Mouse (Mus musculus): ENCODE results near the gene Lhfp. TPM values are rescaled to one million over a fixed set of nuclear protein-coding genes. Genes with fewer than 3 reads are reported as not detected.

Gene Lhfp
- total and polyA plus RNA-seq, 2 experiments from 2014 or later: 49.3 to 59.7 TPM

- Histone ChIP-seq H3K27me3 (ENCODE audit: insufficient read depth, low read length) (no peaks in the 10 kb centered on the region), H3K36me3 (ENCODE audit: insufficient read depth, low read length) (no peaks in the 10 kb centered on the region), H3K4me1 (ENCODE audit: insufficient read depth, low read length) (no peaks in the 10 kb centered on the region), H3K4me3 (ENCODE audit: low read depth, low read length) (no peak overlapping the region), H3K9me3 (ENCODE audit: low read length) (no peaks in the 10 kb centered on the region), H3K9ac (replicated peaks; ENCODE audit: low read length, poor library complexity, severe bottlenecking) (no peak overlapping the region), H3K4me2 (ENCODE audit: low read depth, low read length, poor library complexity, severe bottlenecking) (no peak overlapping the region), H3K27ac (ENCODE audit: low read depth, low read length) (no peak overlapping the region)
- WGBS: 91% methylated on average over 5 of the region's 5 CpGs
- ATAC-seq (ENCODE audit: low FRiP score): no peak
- no peak for TF ChIP-seq CTCF (IDR thresholded peaks at IDR 0.05)
- no peak for DNase-seq (ENCODE audit: low spot score)
Measured at GRCm38 (mm10) chr3:53284023-53284422, 242.7 kb downstream of the Lhfp start.

- ATAC-seq (ENCODE audit: low FRiP score) (no peak), DNase-seq (ENCODE audit: low spot score) (no peak)
- Histone ChIP-seq H3K27ac (ENCODE audit: low read depth, low read length) (no peak overlapping the region), H3K4me3 (ENCODE audit: low read depth, low read length) (no peak overlapping the region), H3K4me2 (ENCODE audit: low read depth, low read length, poor library complexity, severe bottlenecking) (no peak overlapping the region), H3K9me3 (ENCODE audit: low read length) (no peaks in the 10 kb centered on the region), H3K9ac (replicated peaks; ENCODE audit: low read length, poor library complexity, severe bottlenecking) (no peak overlapping the region), H3K27me3 (ENCODE audit: insufficient read depth, low read length) (no peaks in the 10 kb centered on the region), H3K36me3 (ENCODE audit: insufficient read depth, low read length) (no peaks in the 10 kb centered on the region), H3K4me1 (ENCODE audit: insufficient read depth, low read length) (no peaks in the 10 kb centered on the region)
- 87% methylated on average over 13 of the region's 13 CpGs for WGBS
- TF ChIP-seq CTCF (IDR thresholded peaks at IDR 0.05): no peak
Measured at GRCm38 (mm10) chr3:53284471-53285177, 243.3 kb downstream of the Lhfp start.

- H3K9me3 ChIP-seq (ENCODE audit: low read length): no peaks in the 10 kb centered on the region
- TF ChIP-seq CTCF (IDR thresholded peaks at IDR 0.05): no peak
- no peak for ATAC-seq (ENCODE audit: low FRiP score)
- H3K27me3 ChIP-seq (ENCODE audit: insufficient read depth, low read length): no peaks in the 10 kb centered on the region
- DNase-seq (ENCODE audit: low spot score): no peak
- 60% methylated on average over 9 of the region's 9 CpGs for WGBS
- H3K4me1 ChIP-seq (ENCODE audit: insufficient read depth, low read length): no peaks in the 10 kb centered on the region
- no peaks in the 10 kb centered on the region for H3K36me3 ChIP-seq (ENCODE audit: insufficient read depth, low read length)
- no peak overlapping the region for H3K4me3 ChIP-seq (ENCODE audit: low read depth, low read length)
- no peak overlapping the region for H3K4me2 ChIP-seq (ENCODE audit: low read depth, low read length, poor library complexity, severe bottlenecking)
- no peak overlapping the region for H3K9ac ChIP-seq (replicated peaks; ENCODE audit: low read length, poor library complexity, severe bottlenecking)
- H3K27ac ChIP-seq (ENCODE audit: low read depth, low read length): no peak overlapping the region
Measured at GRCm38 (mm10) chr3:53288662-53289061, 247.3 kb downstream of the Lhfp start.

GRCm38 (mm10) chr3:53289589-53290219 is 248.4 kb downstream of the Lhfp start:
- no peak overlapping the region for H3K4me3 ChIP-seq (ENCODE audit: low read depth, low read length)
- no peak for TF ChIP-seq CTCF (IDR thresholded peaks at IDR 0.05)
- no peaks in the 10 kb centered on the region for H3K36me3 ChIP-seq (ENCODE audit: insufficient read depth, low read length)
- no peak overlapping the region for H3K9ac ChIP-seq (replicated peaks; ENCODE audit: low read length, poor library complexity, severe bottlenecking)
- H3K4me2 ChIP-seq (ENCODE audit: low read depth, low read length, poor library complexity, severe bottlenecking): no peak overlapping the region
- H3K27ac ChIP-seq (ENCODE audit: low read depth, low read length): no peak overlapping the region; the same call in 1 of the 2 replicates
- ATAC-seq (ENCODE audit: low FRiP score) (no peak), DNase-seq (ENCODE audit: low spot score) (no peak)
- no peaks in the 10 kb centered on the region for H3K27me3 ChIP-seq (ENCODE audit: insufficient read depth, low read length)
- no peaks in the 10 kb centered on the region for H3K9me3 ChIP-seq (ENCODE audit: low read length)
- no peaks in the 10 kb centered on the region for H3K4me1 ChIP-seq (ENCODE audit: insufficient read depth, low read length)
- WGBS: 71% methylated on average over 14 of the region's 14 CpGs

- over 99% methylated on average over 3 of the region's 3 CpGs for WGBS
- Histone ChIP-seq H3K27me3 (ENCODE audit: insufficient read depth, low read length) (no peaks in the 10 kb centered on the region), H3K4me2 (ENCODE audit: low read depth, low read length, poor library complexity, severe bottlenecking) (no peak overlapping the region), H3K9ac (replicated peaks; ENCODE audit: low read length, poor library complexity, severe bottlenecking) (no peak overlapping the region), H3K4me3 (ENCODE audit: low read depth, low read length) (no peak overlapping the region), H3K4me1 (ENCODE audit: insufficient read depth, low read length) (no peaks in the 10 kb centered on the region), H3K36me3 (ENCODE audit: insufficient read depth, low read length) (no peaks in the 10 kb centered on the region), H3K9me3 (ENCODE audit: low read length) (no peaks in the 10 kb centered on the region), H3K27ac (ENCODE audit: low read depth, low read length) (no peak overlapping the region)
- no peak for TF ChIP-seq CTCF (IDR thresholded peaks at IDR 0.05)
- ATAC-seq (ENCODE audit: low FRiP score) (no peak), DNase-seq (ENCODE audit: low spot score) (no peak)
Measured at GRCm38 (mm10) chr3:53291185-53291584, 249.9 kb downstream of the Lhfp start.

- Histone ChIP-seq H3K36me3 (ENCODE audit: insufficient read depth, low read length) (no peaks in the 10 kb centered on the region), H3K27ac (ENCODE audit: low read depth, low read length) (no peak overlapping the region), H3K4me1 (ENCODE audit: insufficient read depth, low read length) (no peaks in the 10 kb centered on the region), H3K27me3 (ENCODE audit: insufficient read depth, low read length) (no peaks in the 10 kb centered on the region), H3K4me3 (ENCODE audit: low read depth, low read length) (no peak overlapping the region), H3K9me3 (ENCODE audit: low read length) (no peaks in the 10 kb centered on the region), H3K4me2 (ENCODE audit: low read depth, low read length, poor library complexity, severe bottlenecking) (no peak overlapping the region), H3K9ac (replicated peaks; ENCODE audit: low read length, poor library complexity, severe bottlenecking) (no peak overlapping the region)
- ATAC-seq (ENCODE audit: low FRiP score) (no peak), DNase-seq (ENCODE audit: low spot score) (no peak)
- 86% methylated on average over 1 of the region's 1 CpGs for WGBS
- no peak for TF ChIP-seq CTCF (IDR thresholded peaks at IDR 0.05)
Measured at GRCm38 (mm10) chr3:53291945-53292344, 250.6 kb downstream of the Lhfp start.

Measured in midbrain, postnatal 0 days (tissue).